Mouse (Mus musculus) CH12.LX (cell line): ENCODE measurements around the gene 5730596B20Rik.

Experiments used
- CTCF ChIP-seq, 2 experiments: IDR thresholded peaks in 1 of 2; conservative IDR thresholded peaks in 1 of 2; 2 replicates each; pipeline ENCODE4 v1.5.1; 2011 to 2012; ENCODE audit warnings: low read depth in 2 of 2, low read length in 2 of 2, improper control_type of control experiment in 1 of 2, inconsistent platforms in 1 of 2, mild to moderate bottlenecking in 1 of 2, moderate library complexity in 1 of 2
- E2F4 ChIP-seq: IDR thresholded peaks from 2 replicates; pipeline ENCODE4 v1.6.1; 2011; ENCODE audit warnings: low read depth, low read length, improper control_type of control experiment; ENCODE audit not compliant: insufficient replicate concordance
- EP300 ChIP-seq: IDR thresholded peaks from 2 replicates; pipeline ENCODE4 v1.6.1; 2011; ENCODE audit warnings: low read length, improper control_type of control experiment
- HCFC1 ChIP-seq: IDR thresholded peaks from 2 replicates; pipeline ENCODE4 v1.6.1; 2012; ENCODE audit warnings: low read depth, mild to moderate bottlenecking, inconsistent platforms, low read length, improper control_type of control experiment
- MAZ ChIP-seq: IDR thresholded peaks from 2 replicates; pipeline ENCODE4 v1.6.1; 2012; ENCODE audit warnings: low read depth, mild to moderate bottlenecking, inconsistent platforms, low read length, improper control_type of control experiment, moderate library complexity
- MEF2A ChIP-seq: IDR thresholded peaks from 2 replicates; pipeline ENCODE4 v1.6.1; 2014; ENCODE audit warnings: low read depth, mild to moderate bottlenecking, inconsistent platforms, low read length, improper control_type of control experiment, borderline replicate concordance
- POLR2A ChIP-seq: IDR thresholded peaks from 2 replicates; pipeline ENCODE4 v1.6.1; 2011; ENCODE audit warnings: low read depth, mild to moderate bottlenecking, improper control_type of control experiment, low read length
- RCOR1 ChIP-seq: conservative IDR thresholded peaks from 2 replicates; pipeline ENCODE4 v1.6.1; 2012; ENCODE audit warnings: low read depth, mild to moderate bottlenecking, inconsistent platforms, low read length, improper control_type of control experiment
- SMC3 ChIP-seq: IDR thresholded peaks from 2 replicates; pipeline ENCODE4 v1.6.1; 2011; ENCODE audit warnings: low read depth, low read length, improper control_type of control experiment
- USF1 ChIP-seq: IDR thresholded peaks from 2 replicates; pipeline ENCODE4 v1.6.1; 2014; ENCODE audit warnings: low read depth, mild to moderate bottlenecking, inconsistent platforms, low read length, improper control_type of control experiment
- ZMIZ1 ChIP-seq: IDR thresholded peaks from 2 replicates; pipeline ENCODE4 v1.6.1; 2012; ENCODE audit warnings: low read depth, mild to moderate bottlenecking, inconsistent platforms, low read length, improper control_type of control experiment

- TF ChIP-seq ZMIZ1 = no peak
- TF ChIP-seq EP300 = no peak
- TF ChIP-seq POLR2A = no peak
- no peak for TF ChIP-seq CTCF (conservative IDR thresholded peaks at IDR 0.05 in 1 of 2, IDR thresholded peaks at IDR 0.05 in 1 of 2; ENCODE audit: low read depth in 2 of 2, low read length in 2 of 2)
- TF ChIP-seq HCFC1 = no peak
- TF ChIP-seq SMC3 = no peak
- no peak for TF ChIP-seq E2F4
- TF ChIP-seq USF1 = no peak
- no peak for TF ChIP-seq MEF2A
- TF ChIP-seq RCOR1 = no peak
- no peak for TF ChIP-seq MAZ
These were observed 39.6 kb downstream of the 5730596B20Rik start for GRCm38 (mm10) chr6:52216691-52217458.
